Mouse (Mus musculus) ES-E14 (cell line): ENCODE measurements around the gene Ran.

Experiments used
- CHD2 ChIP-seq: IDR thresholded peaks from 2 replicates; pipeline ENCODE4 v1.6.1; 2014; ENCODE audit warnings: mild to moderate bottlenecking, low read depth, low read length, inconsistent platforms
- ZNF384 ChIP-seq: IDR thresholded peaks from 2 replicates; pipeline ENCODE4 v1.6.1; 2012; ENCODE audit warnings: low read depth, low read length, inconsistent platforms

DNA sequence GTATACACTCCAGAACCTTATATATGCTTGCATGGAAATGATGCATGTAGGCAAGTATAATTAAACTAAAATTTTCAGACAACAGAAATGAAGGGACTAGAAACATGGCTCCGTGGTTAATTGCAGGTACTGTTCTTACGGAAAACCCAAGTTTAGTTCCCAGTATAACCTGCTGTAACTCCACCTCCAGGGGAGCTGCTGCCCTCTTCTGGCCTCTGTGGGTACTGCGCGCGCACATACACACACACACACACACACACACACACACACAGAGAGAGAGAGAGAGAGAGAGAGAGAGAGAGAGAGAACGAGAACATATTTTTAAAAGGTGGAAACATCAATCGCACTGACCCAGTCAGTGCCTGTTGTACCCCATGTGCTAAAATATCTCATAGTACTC, 40.9 kb upstream of the Ran start:
- TF ChIP-seq CHD2, result no peak
- no peak for TF ChIP-seq ZNF384
